ENCODE assay signal across 25 mouse cellular contexts in the genomic region with DNA sequence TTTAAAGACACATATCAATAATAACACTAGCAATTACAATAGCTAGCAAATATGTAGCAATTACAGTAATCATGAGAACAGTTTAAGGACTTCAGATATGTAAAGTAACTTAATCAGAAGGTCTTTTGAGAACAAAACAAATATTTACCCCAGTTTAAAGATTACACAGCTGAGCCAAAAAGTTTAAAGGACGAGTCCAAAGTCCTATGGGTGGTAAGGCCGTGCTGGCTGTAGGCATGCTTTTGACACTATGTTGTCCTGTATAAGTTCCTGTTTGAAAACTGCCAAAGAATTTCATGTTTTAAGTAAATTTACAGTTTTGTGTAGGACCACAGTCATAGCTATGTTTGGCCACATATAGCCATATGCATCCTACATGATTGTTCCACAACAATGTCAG.
DNase-seq lines count a peak whose midpoint lies in the region; ATAC-seq and TF ChIP-seq lines count a peak whose summit lies in the region.
"Had no signal": no experiment of that assay in that cellular context is flagged by ENCODE, and none has a peak within 500 bp of the region (broad histone marks: within the 10 kb centered on the region; RNA-seq: fewer than 3 reads in every experiment).

No protein-coding gene starts in this region.

- H3K36me3 ChIP-seq in intestine, embryonic 14.5 days (ENCODE audit: control insufficient read depth, insufficient read depth, low read length), result no peaks in the 10 kb centered on the region
- no peaks in the 10 kb centered on the region for H3K36me3 ChIP-seq in intestine, postnatal 0 days (ENCODE audit: control insufficient read depth, insufficient read depth)
- H3K36me3 ChIP-seq in kidney, embryonic 16.5 days (ENCODE audit: insufficient read depth, low read length), result no peaks in the 10 kb centered on the region
- no peaks in the 10 kb centered on the region for H3K36me3 ChIP-seq in liver, embryonic 13.5 days
- H3K36me3 ChIP-seq in stomach, embryonic 15.5 days, result no peaks in the 10 kb centered on the region
- no peaks in the 10 kb centered on the region for H3K36me3 ChIP-seq in forebrain, embryonic 11.5 days (ENCODE audit: control insufficient read depth, insufficient read depth, low read length)
- H3K36me3 ChIP-seq: embryonic facial prominence, embryonic 12.5 days; heart, embryonic 10.5 days; hindbrain, embryonic 13.5 days; limb, embryonic 10.5 days had no signal

- WGBS in intestine, embryonic 14.5 days, result 63% methylated on average over 2 of the region's 2 CpGs
- WGBS in intestine, postnatal 0 days, result 28% methylated on average over 2 of the region's 2 CpGs
- 69% methylated on average over 2 of the region's 2 CpGs for WGBS in kidney, embryonic 16.5 days
- 47% methylated on average over 2 of the region's 2 CpGs for WGBS in liver, embryonic 13.5 days (ENCODE audit: insufficient replicate concordance)
- 67% methylated on average over 2 of the region's 2 CpGs for WGBS in stomach, embryonic 15.5 days
- WGBS in forebrain, embryonic 11.5 days, result 81% methylated on average over 2 of the region's 2 CpGs

- no peak overlapping the region for H3K4me3 ChIP-seq in intestine, embryonic 14.5 days (ENCODE audit: low read depth, low read length)
- no peak overlapping the region for H3K4me3 ChIP-seq in intestine, postnatal 0 days (ENCODE audit: low read depth, low read length)
- H3K4me3 ChIP-seq in kidney, embryonic 16.5 days (ENCODE audit: low read length), result no peak overlapping the region
- no peak overlapping the region for H3K4me3 ChIP-seq in liver, embryonic 13.5 days (replicated peaks)
- H3K4me3 ChIP-seq in stomach, embryonic 15.5 days (replicated peaks), result no peak overlapping the region
- H3K4me3 ChIP-seq in forebrain, embryonic 11.5 days (ENCODE audit: low read depth, low read length), result no peak overlapping the region
- H3K4me3 ChIP-seq: embryonic facial prominence, embryonic 12.5 days; erythroblast, embryonic 14.5 days; heart, embryonic 10.5 days; hindbrain, embryonic 13.5 days; limb, embryonic 10.5 days had no signal

- H3K27me3 ChIP-seq in intestine, embryonic 14.5 days (replicated peaks; ENCODE audit: control insufficient read depth, insufficient read depth, low read length), result no peaks in the 10 kb centered on the region
- H3K27me3 ChIP-seq in intestine, postnatal 0 days (replicated peaks; ENCODE audit: control insufficient read depth, insufficient read depth, low read length), result no peaks in the 10 kb centered on the region
- H3K27me3 ChIP-seq in kidney, embryonic 16.5 days (ENCODE audit: insufficient read depth, low read length), result no peaks in the 10 kb centered on the region
- H3K27me3 ChIP-seq in liver, embryonic 13.5 days, result no peaks in the 10 kb centered on the region
- no peaks in the 10 kb centered on the region for H3K27me3 ChIP-seq in stomach, embryonic 15.5 days (replicated peaks)
- H3K27me3 ChIP-seq in forebrain, embryonic 11.5 days (ENCODE audit: control insufficient read depth, insufficient read depth, low read length), result no peaks in the 10 kb centered on the region
- H3K27me3 ChIP-seq: embryonic facial prominence, embryonic 12.5 days; hindbrain, embryonic 13.5 days had no signal

- TF ChIP-seq CTCF in intestine, postnatal 0 days (IDR thresholded peaks at IDR 0.05; ENCODE audit: low read depth), result no peak

- H3K27ac ChIP-seq in intestine, embryonic 14.5 days (ENCODE audit: low read depth), result no peak overlapping the region
- H3K27ac ChIP-seq in intestine, postnatal 0 days (ENCODE audit: low read depth, low read length), result no peak overlapping the region
- no peak overlapping the region for H3K27ac ChIP-seq in kidney, embryonic 16.5 days (ENCODE audit: low read length)
- H3K27ac ChIP-seq in liver, embryonic 13.5 days, result no peak overlapping the region
- no peak overlapping the region for H3K27ac ChIP-seq in stomach, embryonic 15.5 days
- no peak overlapping the region for H3K27ac ChIP-seq in forebrain, embryonic 11.5 days (ENCODE audit: low read depth, low read length)
- H3K27ac ChIP-seq: embryonic facial prominence, embryonic 12.5 days; heart, embryonic 10.5 days; hindbrain, embryonic 13.5 days; kidney, postnatal 0 days; limb, embryonic 10.5 days had no signal

- no peaks in the 10 kb centered on the region for H3K4me1 ChIP-seq in intestine, embryonic 14.5 days (replicated peaks; ENCODE audit: control insufficient read depth, insufficient read depth, low read length)
- H3K4me1 ChIP-seq in intestine, postnatal 0 days (replicated peaks; ENCODE audit: control insufficient read depth, insufficient read depth, low read length), result no peaks in the 10 kb centered on the region
- H3K4me1 ChIP-seq in kidney, embryonic 16.5 days (ENCODE audit: insufficient read depth, low read length), result no peaks in the 10 kb centered on the region
- no peaks in the 10 kb centered on the region for H3K4me1 ChIP-seq in liver, embryonic 13.5 days (replicated peaks)
- H3K4me1 ChIP-seq in stomach, embryonic 15.5 days, result no peaks in the 10 kb centered on the region
- no peaks in the 10 kb centered on the region for H3K4me1 ChIP-seq in forebrain, embryonic 11.5 days (replicated peaks; ENCODE audit: control insufficient read depth, insufficient read depth, low read length)
- H3K4me1 ChIP-seq: embryonic facial prominence, embryonic 12.5 days; heart, embryonic 10.5 days; hindbrain, embryonic 13.5 days; limb, embryonic 10.5 days had no signal

- H3K4me2 ChIP-seq in intestine, embryonic 14.5 days (ENCODE audit: low read length), result no peak overlapping the region
- no peak overlapping the region for H3K4me2 ChIP-seq in intestine, postnatal 0 days (replicated peaks; ENCODE audit: low read depth)
- no peak overlapping the region for H3K4me2 ChIP-seq in kidney, embryonic 16.5 days (replicated peaks; ENCODE audit: low read depth, low read length)
- no peak overlapping the region for H3K4me2 ChIP-seq in liver, embryonic 13.5 days
- no peak overlapping the region for H3K4me2 ChIP-seq in stomach, embryonic 15.5 days
- H3K4me2 ChIP-seq in forebrain, embryonic 11.5 days (ENCODE audit: low read depth, low read length, severe bottlenecking), result no peak overlapping the region
- H3K4me2 ChIP-seq: embryonic facial prominence, embryonic 12.5 days; hindbrain, embryonic 13.5 days had no signal

- H3K9me3 ChIP-seq in intestine, embryonic 14.5 days (ENCODE audit: control insufficient read depth, low read length), result no peaks in the 10 kb centered on the region
- H3K9me3 ChIP-seq in intestine, postnatal 0 days (ENCODE audit: control insufficient read depth), result no peaks in the 10 kb centered on the region
- no peaks in the 10 kb centered on the region for H3K9me3 ChIP-seq in kidney, embryonic 16.5 days (ENCODE audit: low read length)
- H3K9me3 ChIP-seq in liver, embryonic 13.5 days (replicated peaks), result no peaks in the 10 kb centered on the region
- no peaks in the 10 kb centered on the region for H3K9me3 ChIP-seq in stomach, embryonic 15.5 days
- no peaks in the 10 kb centered on the region for H3K9me3 ChIP-seq in forebrain, embryonic 11.5 days (ENCODE audit: control insufficient read depth, low read length)
- H3K9me3 ChIP-seq: embryonic facial prominence, embryonic 12.5 days; heart, embryonic 10.5 days; hindbrain, embryonic 13.5 days; limb, embryonic 10.5 days had no signal

- no peak overlapping the region for H3K9ac ChIP-seq in intestine, embryonic 14.5 days (ENCODE audit: low read length)
- H3K9ac ChIP-seq in intestine, postnatal 0 days (ENCODE audit: low read depth, low read length), result no peak overlapping the region
- no peak overlapping the region for H3K9ac ChIP-seq in kidney, embryonic 16.5 days (replicated peaks; ENCODE audit: low read length)
- H3K9ac ChIP-seq in liver, embryonic 13.5 days, result no peak overlapping the region
- no peak overlapping the region for H3K9ac ChIP-seq in stomach, embryonic 15.5 days
- no peak overlapping the region for H3K9ac ChIP-seq in forebrain, embryonic 11.5 days (ENCODE audit: low read length)
- H3K9ac ChIP-seq: embryonic facial prominence, embryonic 12.5 days; hindbrain, embryonic 13.5 days had no signal

- ATAC-seq in intestine, embryonic 14.5 days (replicated peaks; ENCODE audit: low FRiP score, low TSS enrichment, low read depth), result peak; percentile 74; the same call in 1 of the 2 replicates
- ATAC-seq in intestine, postnatal 0 days, result no peak
- ATAC-seq in kidney, embryonic 16.5 days (ENCODE audit: low FRiP score, low TSS enrichment), result peak; percentile 82; the same call in 1 of the 2 replicates
- peak; percentile 74 for ATAC-seq in liver, embryonic 13.5 days (ENCODE audit: low read depth)
- ATAC-seq in stomach, embryonic 15.5 days (ENCODE audit: insufficient read depth, low FRiP score, low read depth), result peak; percentile 89; the same call in 1 of the 2 replicates
- ATAC-seq in monocyte, adult 5-6 weeks (replicated peaks; ENCODE audit: insufficient number of reproducible peaks, low FRiP score, low TSS enrichment, poor library complexity, severe bottlenecking), result no peak
- no peak for ATAC-seq in forebrain, embryonic 11.5 days (replicated peaks; ENCODE audit: low FRiP score)
- ATAC-seq: forebrain, embryonic 16.5 days; Patski had no signal

- no peak for DNase-seq in intestine, embryonic 14.5 days (ENCODE audit: low spot score)
- DNase-seq in liver, embryonic 13.5 days, result no peak
- DNase-seq in lung, postnatal 14 days, result no peak
- no peak for DNase-seq in forebrain, embryonic 11.5 days (ENCODE audit: low spot score)
- DNase-seq: adrenal gland, postnatal 14 days; cerebellum, adult 9-11 months; gastrocnemius, postnatal 36 days; heart, postnatal 10 days; layer of hippocampus, adult 9-11 months; lung, adult 2 months; lung, postnatal 4 days; right cerebral cortex, postnatal 4 days; thymus, postnatal 25 days had no signal

Comparison
In these comparisons a context has a peak if more than half of its experiments do, and no peak if none do; other contexts are left out.
1. ATAC-seq: peak in intestine, embryonic 14.5 days (single experiment), kidney, embryonic 16.5 days (single experiment), liver, embryonic 13.5 days (single experiment) and stomach, embryonic 15.5 days (single experiment); none in intestine, postnatal 0 days (single experiment), monocyte, adult 5-6 weeks (single experiment) and forebrain, embryonic 11.5 days (single experiment).